Mouse (Mus musculus) kidney, adult 2 months (tissue): ENCODE results near the gene Atp13a1.

Source experiments
- CTCF ChIP-seq: fragments of 200-500 bp; conservative IDR thresholded peaks from 2 replicates; pipeline ENCODE4 v1.5.1; 2011; ENCODE audit warnings: low read depth, mild to moderate bottlenecking, control low read depth, low read length, moderate library complexity, mixed read lengths; ENCODE audit not compliant: insufficient read depth, insufficient read length
- POLR2A ChIP-seq: fragments of 200-500 bp; IDR thresholded peaks from one replicate; pipeline ENCODE4 v1.6.1; 2011; ENCODE audit warnings: low read depth, low read length, control low read depth

GRCm38 (mm10) chr8:69790364-69790763, 599 bp upstream of the Atp13a1 start:
- TF ChIP-seq CTCF (no peak), POLR2A (no peak)
